Mouse (Mus musculus): Measurements from ENCODE around the gene Rab21.
"Not testable (repeated sequence)": the region's sequence is repeated elsewhere in the genome, so short reads cannot be mapped to it uniquely, and the experiment has no call there.

Gene Rab21

DNA sequence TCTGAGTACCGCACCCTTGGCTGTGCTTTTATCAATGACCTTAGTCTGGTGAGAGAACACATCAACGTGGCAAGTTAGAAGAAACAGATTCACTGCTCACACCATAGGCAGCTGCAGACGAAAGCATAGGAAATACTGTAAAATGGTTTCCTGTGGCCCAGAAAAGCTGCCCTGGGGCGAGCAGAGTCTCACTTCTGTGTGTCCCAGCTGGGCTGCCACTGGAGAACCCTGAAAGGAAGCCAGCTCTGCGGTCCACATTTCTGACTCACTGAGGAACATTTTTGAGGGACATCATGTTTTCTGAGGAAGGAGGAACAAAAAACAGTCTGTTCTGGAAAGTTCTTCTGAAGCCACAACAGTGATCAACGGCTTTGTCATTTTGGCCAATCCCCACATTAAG is 13.1 kb upstream of the Rab21 start:
- no peak for DNase-seq (ENCODE audit: low spot score)

DNA sequence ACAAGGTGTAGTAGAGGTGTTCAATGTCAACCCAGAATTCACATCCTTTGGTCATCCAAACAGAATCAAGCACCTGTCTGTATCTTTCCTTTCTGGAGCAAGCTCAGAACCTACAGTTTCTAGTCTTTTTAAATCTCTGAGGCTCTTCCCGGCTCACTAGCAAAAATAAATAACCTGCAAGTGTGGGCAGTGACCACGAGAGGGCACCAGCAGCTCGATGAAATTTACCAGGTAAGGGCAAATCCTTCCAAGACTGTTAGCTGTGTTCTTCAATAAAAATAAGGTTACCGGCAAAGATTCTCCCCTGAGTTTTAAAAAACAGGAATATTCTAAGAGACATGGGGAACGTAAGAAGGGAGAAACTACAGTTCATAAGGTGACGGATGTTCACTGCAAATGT is 7.9 kb upstream of the Rab21 start:
- peak; percentile 81 for DNase-seq (ENCODE audit: low spot score)

DNA sequence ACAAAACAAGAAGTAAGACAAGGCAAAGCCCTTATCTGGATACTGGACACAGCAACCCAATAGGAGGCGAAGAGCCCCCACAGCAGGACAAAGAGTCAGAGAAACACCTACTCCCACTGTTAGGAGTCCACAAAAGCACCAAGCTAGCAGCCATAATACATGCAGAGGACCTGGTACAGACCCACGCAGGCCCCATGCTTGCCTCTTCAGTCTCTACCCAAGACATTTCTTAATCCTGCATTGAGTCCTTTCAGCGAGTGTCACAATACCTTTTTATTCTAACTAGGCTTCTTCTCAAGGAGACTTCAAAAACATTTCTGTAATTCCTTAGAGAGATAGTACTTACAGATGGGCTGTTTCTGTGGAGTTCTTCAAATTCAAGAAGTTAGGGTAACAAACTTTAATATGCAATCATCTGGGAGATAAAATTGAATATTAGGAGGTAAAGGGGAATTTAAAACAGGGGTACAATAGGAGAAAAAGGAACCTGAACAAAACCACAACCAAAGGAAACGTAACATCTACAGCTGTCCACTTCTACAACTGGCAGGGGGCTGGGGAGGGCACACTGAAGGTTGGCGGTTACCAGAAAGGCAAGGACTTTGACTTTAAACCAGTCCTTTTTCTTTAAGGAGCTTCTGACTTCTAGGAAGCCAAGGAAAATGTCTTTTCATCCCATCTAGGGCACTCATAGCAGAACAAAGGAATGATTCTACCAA is 6.1 kb upstream of the Rab21 start:
- DNase-seq (ENCODE audit: low spot score): no peak

DNA sequence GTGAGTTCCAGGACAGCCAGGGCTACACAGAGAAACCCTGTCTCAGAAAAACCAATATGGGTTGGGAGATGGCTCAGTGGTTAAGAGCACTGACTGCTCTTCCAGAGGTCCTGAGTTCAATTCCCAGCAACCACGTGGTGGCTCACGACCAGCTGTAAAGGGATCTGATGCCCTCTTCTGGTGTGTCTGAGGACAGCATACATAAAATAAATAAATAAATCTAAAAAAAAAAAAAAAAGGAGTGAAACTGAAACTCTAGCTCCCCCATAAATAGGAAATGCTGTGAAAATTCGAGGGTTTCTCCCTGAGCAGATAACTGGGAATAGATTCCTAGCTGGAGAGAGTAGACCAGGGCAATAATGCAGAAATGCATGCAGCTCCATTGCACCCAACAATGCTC is 3.0 kb upstream of the Rab21 start:
- not testable (repeated sequence) for DNase-seq (ENCODE audit: low spot score)

DNA sequence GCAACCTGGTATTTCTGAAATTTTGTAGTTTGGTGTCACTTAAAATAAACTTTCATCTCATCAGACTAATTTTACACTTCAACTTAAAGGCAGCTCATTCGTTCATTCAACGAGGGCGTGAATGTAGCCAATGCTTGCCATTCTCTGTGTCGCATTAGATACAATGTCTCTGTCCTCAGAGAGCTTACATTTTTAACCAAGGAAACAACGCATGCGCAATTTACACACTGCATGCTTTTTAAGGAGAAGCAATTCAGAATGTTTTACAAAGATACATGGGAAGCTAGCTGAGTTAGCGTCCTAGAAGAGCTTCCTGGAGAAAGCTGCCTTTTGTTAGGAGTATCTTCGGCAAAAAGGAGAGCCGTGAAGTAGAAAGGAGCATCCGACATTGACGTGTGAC is 919 bp upstream of the Rab21 start:
- DNase-seq (ENCODE audit: low spot score): no peak

DNA sequence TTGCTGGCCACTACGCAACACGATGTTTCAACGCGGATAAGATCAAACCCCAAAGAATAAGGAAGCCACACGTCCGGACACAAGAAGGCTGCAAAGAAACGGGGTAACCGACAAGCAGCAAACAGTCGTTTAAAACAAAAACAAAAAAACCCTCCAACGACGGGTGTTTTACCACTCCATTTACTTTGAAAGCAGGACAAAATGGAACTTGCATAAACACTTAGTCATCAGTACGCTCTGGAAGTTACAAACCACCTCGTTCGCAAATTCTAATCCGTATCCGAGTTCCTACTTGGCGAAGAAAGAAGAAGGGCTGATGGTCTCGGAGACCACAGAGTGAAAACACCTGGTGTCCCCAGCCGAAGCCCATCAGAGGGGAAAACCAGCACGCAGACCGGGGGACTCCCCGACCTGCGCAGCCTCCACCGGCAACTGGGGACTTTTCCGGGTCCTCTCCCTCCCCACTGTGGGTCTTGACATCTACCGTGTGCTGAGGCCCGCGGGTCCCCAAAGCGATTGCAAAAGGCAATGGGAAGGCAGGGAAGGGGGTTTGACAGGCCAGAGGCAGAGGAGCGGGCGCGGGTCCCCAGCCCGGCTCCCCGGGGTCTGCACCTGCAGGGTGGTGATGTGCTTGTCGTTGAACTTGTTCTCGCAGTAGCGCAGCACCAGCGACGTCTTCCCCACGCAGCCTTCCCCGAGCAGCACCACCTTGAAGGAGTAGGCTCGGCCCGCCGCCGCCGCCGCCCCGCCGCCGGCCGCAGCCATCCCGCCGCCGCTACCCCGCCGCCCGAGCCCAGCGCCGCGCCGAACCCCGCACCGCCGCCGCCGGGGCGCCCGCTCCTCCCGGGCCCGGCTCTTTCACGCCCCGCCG is 577 bp downstream of the Rab21 start:
- DNase-seq (ENCODE audit: low spot score): no peak

DNA sequence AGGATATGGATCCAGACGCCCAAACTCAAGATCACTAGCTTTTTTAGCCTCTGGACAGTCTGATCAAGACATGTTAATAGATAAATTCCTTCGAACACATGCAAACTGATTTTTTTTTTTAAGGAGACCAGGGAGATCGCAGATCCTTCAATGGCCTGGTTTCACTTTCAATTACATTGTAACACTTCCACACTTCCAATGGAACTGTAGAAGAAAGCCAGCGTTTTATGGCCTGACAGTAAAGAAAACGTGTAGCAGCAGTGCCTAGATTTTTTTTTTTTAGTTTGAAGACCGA is 1.2 kb downstream of the Rab21 start:
- no peak for DNase-seq (ENCODE audit: low spot score)

DNA sequence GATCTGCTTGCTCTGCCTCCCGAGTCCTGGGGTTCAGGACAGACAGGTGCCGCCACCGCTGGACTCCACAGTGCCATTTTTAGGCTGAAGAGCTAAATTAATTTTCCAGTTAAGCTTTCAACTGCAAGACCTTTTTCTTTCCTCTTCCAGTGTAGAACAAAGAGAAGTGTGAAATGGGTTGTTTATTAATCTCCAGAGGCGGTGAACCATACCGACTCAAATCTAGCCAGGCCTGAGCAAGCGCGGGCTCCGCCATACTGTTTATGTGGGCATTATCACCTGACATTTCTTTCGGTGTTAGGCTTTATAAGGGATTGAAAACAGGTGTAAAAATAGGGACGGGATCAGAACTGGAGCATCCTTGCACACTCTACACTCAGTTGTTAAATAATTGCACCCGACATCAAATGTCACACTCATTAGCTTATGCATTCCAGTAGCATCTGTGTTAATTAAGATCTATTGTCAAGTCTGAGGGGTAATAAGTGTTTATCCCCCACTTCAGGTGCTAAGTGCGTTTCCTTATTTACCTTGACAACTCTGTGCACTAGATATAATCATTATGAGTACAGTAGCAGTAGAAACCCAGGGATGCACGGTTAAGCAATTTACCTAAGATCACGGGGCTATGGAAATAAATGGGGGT is 1.6 kb downstream of the Rab21 start:
- DNase-seq (ENCODE audit: low spot score): no peak

DNA sequence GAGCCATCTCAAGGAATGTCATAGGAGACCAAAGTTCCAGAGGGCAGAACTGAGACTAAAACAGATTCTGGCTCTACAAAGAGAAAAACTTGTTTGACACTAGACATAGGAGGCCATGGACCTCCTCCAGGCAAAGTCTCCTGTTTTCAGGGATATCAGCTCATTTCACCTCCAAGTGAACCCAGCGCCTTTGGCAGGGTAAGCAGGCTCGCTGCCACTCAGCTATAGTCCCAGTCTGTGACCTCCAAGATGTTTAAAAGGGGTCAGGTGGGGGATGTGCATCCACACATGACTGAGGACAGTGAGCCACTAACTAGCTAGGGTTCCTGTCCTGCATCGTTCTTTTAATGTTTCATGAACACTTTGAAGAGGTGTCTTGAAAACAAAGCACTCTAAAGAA is 2.7 kb downstream of the Rab21 start:
- DNase-seq (ENCODE audit: low spot score): no peak

DNA sequence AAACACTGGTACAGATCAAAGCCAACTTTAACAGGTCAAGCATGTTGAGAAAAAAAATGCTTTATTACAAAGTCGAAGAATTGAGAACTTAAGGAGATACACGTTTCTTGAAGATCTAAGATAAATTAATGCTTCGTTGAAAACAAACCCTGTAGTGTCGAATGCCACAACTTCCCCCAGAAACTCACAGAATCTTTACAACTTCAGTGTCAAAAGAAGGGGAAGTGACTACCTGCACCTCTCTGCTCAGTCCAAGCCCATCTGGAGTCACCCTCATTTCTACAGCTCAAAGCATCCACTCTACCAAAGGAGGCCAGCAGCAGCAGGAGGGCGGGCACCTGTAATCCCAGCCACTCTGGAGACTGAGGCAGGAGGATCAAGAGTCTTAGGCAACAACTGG is 3.2 kb downstream of the Rab21 start:
- no peak for DNase-seq (ENCODE audit: low spot score)

DNA sequence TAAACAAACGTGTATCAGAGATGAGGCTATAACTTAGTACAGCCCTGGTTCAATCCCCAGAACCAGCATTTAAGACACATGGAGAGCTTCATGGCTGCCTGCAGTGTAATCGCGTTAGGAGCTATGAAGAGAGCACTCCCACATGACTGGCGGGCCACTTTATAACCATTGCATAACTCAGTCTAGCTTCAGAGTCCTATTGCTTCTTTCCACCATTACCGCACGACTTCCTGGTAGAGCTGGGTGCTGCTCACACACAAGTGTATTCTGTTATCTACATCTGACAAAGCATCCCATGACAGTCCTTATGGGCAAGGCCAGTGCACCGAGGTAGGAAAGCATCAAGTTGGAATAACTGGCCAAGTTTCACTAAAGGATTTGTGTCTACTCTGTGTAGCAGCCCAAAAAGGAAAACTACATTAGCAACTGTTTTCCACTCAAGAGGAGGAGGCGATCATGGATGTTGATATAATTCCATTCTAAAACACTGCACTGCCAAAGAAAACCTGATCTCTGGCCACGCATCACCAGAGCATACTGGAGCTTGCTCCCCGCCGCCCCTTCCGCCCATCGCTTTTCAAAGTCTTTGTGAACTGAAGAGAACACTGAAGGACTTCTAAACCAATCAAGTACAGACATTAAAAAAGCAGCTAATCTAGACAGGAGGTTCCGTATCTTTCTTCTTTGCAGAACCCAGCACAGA is 4.0 kb downstream of the Rab21 start:
- no peak for DNase-seq (ENCODE audit: low spot score)

DNA sequence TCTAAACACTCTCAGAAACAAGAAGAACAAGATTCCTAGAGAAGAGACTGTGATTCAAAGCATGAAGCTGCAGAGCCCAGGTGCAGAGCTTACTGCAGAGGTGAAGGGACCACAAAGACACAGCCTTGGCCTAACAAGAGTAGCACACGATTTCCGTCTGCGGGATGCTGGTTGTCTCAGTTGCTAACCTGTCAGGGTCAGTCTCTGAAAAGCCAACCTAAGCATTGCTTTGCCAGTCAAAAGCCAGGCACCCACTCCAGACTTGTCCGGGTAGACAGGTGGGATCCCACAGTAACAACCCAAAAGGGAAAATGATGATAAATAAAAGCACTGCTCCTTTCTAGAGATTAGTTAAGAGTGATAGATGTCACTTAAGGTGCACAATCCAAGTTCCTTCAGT is 6.2 kb downstream of the Rab21 start:
- DNase-seq (ENCODE audit: low spot score): no peak

DNA sequence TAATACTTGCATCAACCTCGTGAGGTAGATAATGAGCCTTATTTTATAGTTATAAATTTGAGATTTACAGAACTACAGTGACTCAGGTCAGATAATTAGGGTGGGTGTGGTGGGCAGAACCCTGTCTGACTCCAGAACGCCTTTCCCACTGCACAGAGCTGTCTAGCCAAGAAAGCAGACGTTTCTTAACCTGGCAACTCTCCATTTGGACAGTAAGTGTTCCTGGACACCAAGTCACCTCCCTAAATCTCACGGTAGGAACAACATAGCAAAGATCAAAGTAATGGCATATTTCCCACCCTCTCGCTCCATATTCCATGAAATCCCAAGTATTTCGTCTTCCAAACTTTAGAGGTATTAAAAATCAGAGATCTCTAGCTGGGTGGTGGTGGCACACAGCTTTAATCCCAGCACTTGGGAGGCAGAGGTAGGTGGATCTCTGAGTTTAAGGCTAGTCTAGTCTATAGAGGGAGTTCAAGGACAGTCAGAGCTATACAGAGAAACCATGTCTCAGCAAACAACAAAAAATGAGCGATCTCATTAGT is 8.0 kb downstream of the Rab21 start:
- DNase-seq (ENCODE audit: low spot score): no peak

DNA sequence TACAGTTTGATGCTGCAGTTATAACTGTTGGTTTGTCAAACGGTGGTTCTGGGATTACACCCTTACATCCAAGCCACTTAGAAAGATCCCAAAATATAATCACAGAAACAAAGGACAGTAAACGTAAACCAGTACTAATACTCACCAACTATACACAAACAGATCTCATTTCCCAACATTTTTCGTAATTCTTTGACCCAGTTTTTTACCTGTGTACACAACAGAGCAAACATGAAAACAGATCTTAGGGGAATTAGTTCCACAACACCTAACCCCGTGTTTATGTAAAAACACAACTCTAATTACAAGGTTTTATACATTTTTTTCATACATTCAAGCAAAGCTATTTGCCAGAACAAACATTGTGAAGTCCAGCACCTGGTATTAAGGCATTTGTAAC is 16.7 kb downstream of the Rab21 start:
- DNase-seq (ENCODE audit: low spot score): no peak

DNA sequence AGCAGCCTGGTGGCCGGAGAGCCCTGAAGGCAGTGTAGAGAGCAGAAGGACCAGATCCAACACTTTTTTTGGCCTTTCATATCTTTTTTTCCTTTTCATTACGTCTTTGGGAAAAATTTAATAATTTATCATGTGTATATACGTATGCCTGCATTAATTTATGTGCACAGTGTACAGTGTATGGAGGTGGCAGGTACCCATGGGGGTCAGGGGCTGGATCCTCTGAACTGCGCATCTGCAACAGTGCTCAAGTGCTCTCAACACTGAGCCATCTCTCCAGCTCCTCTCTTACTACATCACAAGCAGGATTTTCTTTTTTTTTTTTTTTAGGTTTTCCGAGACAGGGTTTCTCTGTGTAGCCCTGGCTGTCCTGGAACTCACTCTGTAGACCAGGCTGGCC is 17.8 kb downstream of the Rab21 start:
- no peak for DNase-seq (ENCODE audit: low spot score)

DNA sequence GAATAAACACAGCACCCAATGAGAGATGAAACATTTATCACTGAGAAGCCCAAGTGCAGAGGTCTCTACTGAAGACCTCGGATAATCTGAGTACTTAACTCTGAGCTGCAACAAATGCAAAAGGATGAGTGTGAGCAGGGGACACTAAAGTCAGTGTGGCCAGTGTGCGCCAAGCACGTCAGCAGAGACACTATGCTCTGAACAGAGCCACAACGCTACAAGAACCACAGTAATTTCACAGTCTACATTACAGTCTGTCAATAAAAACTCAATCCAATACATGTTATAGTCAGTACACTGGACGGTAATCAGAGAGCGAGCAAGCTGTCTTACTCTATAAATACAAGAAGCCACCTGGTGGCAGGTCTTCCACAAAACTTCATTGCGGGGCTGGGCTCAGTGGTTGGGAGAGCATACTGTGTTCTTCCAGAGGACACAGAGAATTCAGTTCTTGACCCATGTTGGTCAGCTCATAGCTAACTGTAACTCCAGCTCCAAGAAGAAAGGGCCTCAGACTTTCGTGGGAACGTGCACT is 18.9 kb downstream of the Rab21 start:
- DNase-seq (ENCODE audit: low spot score): no peak

DNA sequence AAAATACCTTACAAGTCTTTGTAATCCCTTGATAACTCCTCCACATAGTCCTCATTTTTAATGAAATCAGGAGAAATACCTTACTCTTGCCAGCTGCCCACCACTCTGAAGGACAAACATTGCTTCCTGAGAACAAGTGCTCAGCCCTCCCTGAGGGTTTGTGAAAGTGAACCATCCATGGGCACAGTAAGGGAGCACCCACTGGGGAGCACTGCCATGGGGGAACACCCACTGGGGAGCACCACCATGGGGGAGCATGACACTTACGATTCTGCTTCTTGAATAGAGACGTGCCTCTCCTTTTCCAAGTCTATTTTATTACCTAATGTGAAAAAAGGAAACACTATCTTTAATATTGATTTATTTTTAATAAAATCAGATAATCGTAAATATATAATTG is 20.2 kb downstream of the Rab21 start:
- no peak for DNase-seq (ENCODE audit: low spot score)

DNA sequence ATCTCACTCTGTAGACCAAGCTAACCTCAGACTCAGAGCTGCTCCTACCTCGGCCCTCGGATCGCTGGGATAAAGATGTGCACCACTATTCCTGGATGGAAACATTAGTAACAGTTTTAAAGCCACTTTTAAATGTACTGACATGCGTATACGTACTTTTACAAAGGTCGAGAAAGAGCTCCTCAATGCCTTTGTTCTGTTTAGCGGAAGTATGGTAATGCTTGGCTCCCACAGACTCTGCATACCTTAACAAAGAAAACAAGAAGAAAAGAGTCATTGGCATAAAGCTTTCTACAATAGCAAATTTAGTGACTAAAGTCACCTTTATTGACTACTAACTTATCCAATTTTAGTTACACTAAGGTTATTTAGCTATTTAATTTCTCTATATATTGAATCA is 20.7 kb downstream of the Rab21 start:
- no peak for DNase-seq (ENCODE audit: low spot score)

DNA sequence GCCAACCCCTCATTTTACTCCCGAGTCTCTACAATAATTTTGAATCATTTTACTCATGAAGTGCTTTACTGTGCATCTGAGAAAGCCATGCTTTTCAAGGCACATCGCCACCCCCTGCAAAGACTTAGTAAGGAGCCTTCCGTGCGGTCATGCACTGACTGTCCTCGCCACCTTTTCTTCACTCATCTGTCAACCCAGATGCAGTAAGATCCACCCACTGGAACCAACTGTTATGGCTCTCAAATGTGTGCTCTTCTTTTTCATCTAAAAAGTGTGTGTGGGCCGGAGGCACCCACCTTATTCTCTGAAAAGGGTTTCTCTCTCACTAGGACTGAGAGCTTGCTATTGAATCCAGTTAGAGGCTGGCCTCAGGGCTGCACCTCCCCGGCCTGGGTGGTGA is 21.4 kb downstream of the Rab21 start:
- no peak for DNase-seq (ENCODE audit: low spot score)

DNA sequence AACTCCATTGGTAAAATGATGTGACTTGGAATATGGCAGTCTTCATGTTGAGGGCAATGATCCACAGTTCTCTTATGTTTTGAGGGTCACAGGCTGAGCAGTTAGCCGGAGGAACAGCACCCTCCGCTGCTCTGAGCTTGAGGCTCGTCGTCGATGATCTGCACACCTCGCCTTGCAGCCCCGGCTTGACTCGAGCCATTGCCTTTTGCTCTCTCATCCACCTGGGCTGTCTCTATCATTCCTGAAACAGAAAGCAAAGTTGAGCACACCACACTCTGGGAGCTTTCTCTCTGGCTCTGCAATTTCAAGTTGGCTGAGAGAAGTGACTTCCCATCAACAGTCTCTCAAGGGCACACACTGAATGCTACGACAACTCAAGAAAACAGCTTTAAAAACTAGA is 24.7 kb downstream of the Rab21 start:
- DNase-seq (ENCODE audit: low spot score): no peak

DNA sequence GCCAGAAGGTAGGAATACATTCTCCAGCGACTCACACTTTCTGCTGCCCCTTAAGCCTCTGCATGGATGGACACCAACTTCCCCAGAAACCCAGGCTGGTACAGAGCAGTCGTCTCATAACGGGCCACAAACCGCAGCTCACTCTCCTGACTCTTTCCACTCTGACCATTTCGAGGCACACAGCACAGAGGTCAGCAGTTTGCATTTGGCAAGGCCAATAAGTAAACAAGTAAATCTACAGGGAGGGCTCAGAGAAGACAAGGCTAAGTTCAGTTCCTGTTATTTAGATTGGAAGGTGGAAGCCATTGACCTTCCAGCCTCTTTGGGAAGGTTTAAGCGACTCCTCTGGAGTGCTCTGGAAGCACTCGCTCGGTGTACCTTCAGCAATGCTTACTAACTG is 26.5 kb downstream of the Rab21 start:
- DNase-seq (ENCODE audit: low spot score): no peak

DNA sequence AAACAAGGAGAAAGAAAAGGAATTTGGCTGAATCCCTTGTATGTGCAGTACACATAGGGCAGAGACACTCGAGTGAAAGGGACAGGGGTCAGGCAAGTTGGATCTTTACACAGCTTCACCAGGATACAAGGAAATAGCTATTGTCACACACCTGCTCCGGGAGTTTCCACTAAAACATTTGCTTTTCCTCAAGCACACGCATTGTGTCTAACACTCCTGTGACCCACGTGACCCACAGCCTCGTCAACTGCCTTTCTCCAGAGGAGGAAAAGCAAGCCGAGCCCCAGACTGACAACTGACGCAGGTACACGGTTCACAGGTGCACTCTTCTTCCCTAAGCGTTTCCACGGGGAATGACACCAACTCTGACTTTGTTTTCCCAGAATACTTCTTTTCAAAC is 31.2 kb downstream of the Rab21 start:
- no peak for DNase-seq (ENCODE audit: low spot score)

Data from testis, postnatal 10 days (tissue).